Mouse (Mus musculus) right cerebral cortex, adult 18-20 months (tissue): ENCODE measurements at regions not wholly inside any gene's neighbourhood (a gene's known extent, or its start where the extent isn't known, plus 50 kb on each side); places are given as distances from the start of the nearest gene placed in this dataset.

ENCODE experiments used
- DNase-seq: peaks from one replicate; pipeline ENCODE4 v3.0.0; 2022; ENCODE audit warnings: mixed read lengths

GRCm38 (mm10) chr7:54458386-54458785, 376.9 kb upstream of the Luzp2 start:
- peak; percentile 29 for DNase-seq

- no peak for DNase-seq
Observed at GRCm38 (mm10) chr7:54491254-54491653, 344.0 kb upstream of the Luzp2 start.

GRCm38 (mm10) chr7:54505235-54505634, 330.1 kb upstream of the Luzp2 start:
- no peak for DNase-seq

GRCm38 (mm10) chr7:54507006-54507405, 328.3 kb upstream of the Luzp2 start:
- no peak for DNase-seq

GRCm38 (mm10) chr7:54535693-54536092, 299.6 kb upstream of the Luzp2 start:
- no peak for DNase-seq

GRCm38 (mm10) chr7:54557436-54557835, 277.9 kb upstream of the Luzp2 start:
- no peak for DNase-seq

- no peak for DNase-seq
Observed at GRCm38 (mm10) chr7:54565569-54566179, 269.6 kb upstream of the Luzp2 start.

- DNase-seq = no peak
Observed at GRCm38 (mm10) chr7:54599776-54600175, 235.5 kb upstream of the Luzp2 start.

GRCm38 (mm10) chr7:54622436-54622835, 212.9 kb upstream of the Luzp2 start:
- no peak for DNase-seq

- DNase-seq = peak; percentile 2
Observed at GRCm38 (mm10) chr7:54633930-54634329, 201.4 kb upstream of the Luzp2 start.

- peak; percentile 1 for DNase-seq
Observed at GRCm38 (mm10) chr7:54634348-54635035, 200.8 kb upstream of the Luzp2 start.

- no peak for DNase-seq
Observed at GRCm38 (mm10) chr7:54645314-54645713, 190.0 kb upstream of the Luzp2 start.

GRCm38 (mm10) chr7:54649025-54649424, 186.3 kb upstream of the Luzp2 start:
- DNase-seq = no peak
